Mouse (Mus musculus): ENCODE results near the gene Tdgf1.

DNA sequence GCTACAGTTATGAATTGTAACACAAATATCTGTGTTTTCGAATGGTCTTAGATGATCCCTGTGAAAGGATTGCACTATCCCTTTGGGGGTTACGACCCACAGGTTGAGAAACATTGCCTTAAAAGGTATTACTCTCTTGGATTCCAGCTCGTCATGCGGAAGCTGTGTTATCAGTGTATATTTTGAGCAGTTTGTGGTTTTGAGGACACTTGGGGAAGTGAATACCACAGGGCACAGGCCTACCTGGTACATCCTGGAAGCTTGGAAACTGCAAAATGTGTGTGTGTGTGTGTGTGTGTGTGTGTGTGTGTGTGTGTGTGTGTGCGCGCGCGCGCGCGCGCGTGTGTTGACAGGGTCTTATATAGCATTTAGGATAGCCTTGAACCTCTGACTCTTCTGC is 5.9 kb upstream of the Tdgf1 start:
- no peak for TF ChIP-seq CTCF (IDR thresholded peaks at IDR 0.05; ENCODE audit: borderline replicate concordance, insufficient read depth, low read length)
- no peak for TF ChIP-seq POLR2A (IDR thresholded peaks at IDR 0.05; ENCODE audit: low read depth, low read length)

Data from embryonic fibroblast, embryonic 13.5 days (primary cell).